Mouse (Mus musculus): ENCODE measurements around the gene Cep89.

GRCm38 (mm10) chr7:35460971-35461370, 64.1 kb downstream of the Cep89 start:
- no peak for TF ChIP-seq CTCF (IDR thresholded peaks at IDR 0.05; ENCODE audit: low read depth, low read length)
- no peak for TF ChIP-seq POLR2A (IDR thresholded peaks at IDR 0.05; ENCODE audit: extremely low read depth, insufficient read depth, low read length)
